Mouse (Mus musculus) CD4-positive, CD25-positive, alpha-beta regulatory T cell, adult 2 months (primary cell): ENCODE results near the gene Fam168a.

Experiments
- DNase-seq: peaks from one replicate; pipeline ENCODE4 v3.0.0-alpha.2; 2012; ENCODE audit warnings: low read depth, low spot score

The Fam168a gene

DNA sequence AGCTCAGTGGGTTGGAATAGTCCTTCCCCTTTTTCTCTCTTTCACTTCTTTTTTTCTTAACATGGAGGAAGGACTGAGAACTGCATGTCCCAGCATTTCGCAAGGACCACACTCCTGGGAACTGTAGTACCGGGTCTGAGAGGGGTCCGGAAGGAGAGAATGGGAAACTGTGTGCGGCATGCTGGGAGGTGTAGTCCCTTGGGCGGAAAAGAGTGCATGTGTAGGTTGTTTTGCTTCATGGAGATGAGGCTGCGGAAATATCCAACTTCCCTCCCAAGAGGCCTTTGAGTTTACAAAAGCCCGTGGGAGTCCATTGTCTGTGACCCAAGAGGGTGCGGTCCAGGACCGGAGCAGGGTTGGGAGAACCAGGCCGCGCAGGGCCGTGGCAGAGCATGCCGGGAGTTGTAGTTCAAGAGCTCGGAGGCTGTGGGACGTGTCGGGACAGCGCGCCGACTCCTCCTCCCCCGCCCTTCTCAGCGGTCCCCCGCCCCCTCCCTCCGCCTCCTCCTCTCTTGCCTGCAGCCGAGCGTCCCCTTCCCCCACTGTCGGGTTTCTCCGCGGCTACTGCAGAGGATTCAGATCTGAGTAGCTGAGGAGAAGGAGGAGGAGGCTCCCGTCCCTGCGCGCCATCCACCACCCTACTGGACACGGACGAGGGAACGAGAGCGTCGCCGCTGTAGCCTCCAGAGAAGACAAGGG lies at the start of gene Fam168a:
Gene Fam168a (plus strand): TSS at position 493 of the 699 bp plus-strand sequence.
- peak; percentile 95 for DNase-seq

DNA sequence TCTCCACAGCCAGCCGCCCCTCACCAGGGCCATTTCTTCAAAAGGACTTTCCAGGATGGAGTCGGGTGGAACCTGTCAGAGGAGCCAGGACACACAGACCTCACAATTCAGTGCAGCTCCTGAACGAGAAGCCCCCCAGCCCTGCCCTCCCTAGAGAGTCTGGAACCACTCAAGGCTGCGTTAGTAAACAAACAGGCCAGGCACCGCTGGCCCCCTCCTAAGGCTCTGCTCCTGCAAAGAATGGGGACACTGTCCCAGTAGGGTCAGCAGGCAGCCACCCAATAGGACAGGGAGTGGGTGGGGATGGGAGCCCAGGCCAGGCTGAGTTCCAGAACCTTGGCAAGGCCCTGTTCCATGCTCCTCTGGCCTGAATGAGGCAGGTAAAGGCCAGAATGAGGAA lies 49.7 kb upstream of the Fam168a start:
- no peak for DNase-seq

DNA sequence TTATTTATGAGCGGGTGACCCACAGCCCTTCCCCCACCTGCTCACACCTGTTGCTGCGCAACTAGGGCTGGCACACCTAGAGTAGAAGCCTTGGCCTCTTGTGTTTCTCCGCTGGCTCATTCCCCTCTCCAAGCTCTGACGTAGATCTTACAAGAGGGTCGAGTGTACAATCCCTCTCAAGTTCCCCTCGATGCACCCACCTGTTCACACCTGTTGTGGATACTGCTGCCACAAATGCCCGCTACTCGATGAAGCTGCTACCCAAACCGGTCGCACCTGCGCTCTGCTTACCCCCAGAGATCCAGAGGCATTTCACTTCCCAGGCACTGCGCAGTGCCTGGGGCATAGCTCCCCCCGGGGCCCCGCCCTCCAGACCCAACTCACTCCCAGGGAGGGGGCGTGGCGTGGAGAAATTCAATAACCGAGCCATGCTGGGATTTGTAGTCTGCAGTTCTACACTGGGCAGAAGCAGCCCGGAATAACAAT lies 48.3 kb upstream of the Fam168a start:
- DNase-seq: no peak

DNA sequence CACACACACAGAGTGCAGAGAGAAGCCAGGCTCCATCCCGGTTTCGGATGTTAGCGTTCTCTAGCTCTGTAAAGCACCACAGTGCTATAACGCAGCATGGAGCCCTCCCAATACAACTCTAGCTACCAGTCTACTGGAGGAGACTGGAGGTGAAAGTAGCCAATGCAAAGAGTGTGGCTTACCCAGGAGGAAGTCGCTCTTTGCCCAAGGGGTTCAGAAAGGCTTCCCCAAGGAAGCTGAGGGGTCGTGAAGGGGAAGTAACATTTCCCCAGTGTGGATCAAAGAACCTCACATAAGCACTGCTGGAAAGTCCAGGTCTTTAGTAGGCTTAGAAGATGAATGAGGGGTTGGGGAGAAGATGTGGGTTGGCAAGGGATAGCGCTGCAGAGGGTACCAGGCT lies 45.2 kb upstream of the Fam168a start:
- DNase-seq: no peak

DNA sequence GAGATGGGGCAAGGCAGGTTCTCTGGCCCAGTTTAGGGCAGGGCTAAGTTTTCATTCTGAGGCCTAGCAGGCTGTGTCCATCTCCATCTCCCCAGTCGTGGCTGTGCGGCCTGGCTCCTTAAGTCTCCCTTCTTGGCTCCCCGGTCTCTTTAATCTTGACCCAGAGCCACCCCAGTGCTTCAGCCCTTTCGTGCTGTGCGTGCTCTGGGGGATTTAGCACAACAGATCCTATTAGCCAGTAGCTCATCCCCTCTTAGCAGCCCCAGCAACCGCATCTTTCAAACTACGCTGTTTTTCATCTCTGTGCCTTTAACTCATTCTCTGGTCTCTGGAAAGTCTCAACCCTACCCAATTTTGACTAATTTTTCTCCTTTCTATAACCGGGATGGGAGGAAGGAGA lies 44.2 kb upstream of the Fam168a start, which contains the start of gene Plekhb1:
Gene Plekhb1 (minus strand): TSS at position 184 of the 400 bp plus-strand sequence.
- DNase-seq: no peak

DNA sequence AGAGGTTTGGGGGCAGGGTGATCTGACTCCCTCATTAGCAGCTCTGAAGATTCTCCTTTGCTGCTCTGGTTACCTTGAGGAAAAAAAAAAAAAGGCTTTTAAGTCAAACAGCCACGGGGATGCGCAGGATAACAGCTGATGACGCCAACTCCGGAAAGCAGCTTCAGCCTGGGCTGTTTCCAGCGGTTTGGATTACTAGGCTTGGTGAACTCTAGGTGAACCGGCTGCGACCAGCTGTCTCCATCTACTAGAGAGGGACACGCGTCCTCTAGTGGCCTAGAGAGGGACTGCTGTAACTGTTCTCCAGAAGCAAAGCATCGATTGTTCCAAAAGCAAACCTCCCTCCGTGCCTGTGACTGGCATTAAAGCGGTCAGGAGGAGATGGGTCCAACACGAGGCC lies 43.2 kb upstream of the Fam168a start:
- DNase-seq: peak; percentile 88

DNA sequence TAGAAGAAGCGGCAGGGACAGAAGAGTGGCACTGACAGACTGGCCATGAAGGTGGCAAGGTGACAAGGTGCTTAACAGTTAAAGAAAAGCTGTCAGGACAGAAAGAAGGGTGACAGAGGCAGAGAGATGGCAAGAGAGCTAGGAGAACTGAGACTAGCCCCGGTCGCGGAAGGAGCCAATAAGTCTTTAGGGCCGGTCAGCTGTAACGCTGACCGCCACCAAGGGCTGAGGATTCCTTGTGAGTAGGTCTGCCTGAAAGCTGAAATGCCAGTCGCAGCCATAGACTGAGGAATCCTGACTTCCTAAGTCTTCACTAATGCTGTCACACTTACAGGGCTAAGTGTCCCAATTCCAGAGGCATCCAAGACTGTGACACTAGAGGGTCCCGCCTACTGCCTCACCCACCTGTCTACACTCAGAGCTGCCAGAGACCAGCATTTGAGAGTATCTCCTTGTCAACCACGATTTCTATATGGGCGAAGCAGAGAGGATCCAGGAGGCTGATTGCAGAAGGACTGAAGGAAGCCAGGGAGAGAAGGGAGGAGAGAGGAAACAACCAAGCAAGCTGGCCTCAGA lies 42.6 kb upstream of the Fam168a start:
- DNase-seq: no peak

DNA sequence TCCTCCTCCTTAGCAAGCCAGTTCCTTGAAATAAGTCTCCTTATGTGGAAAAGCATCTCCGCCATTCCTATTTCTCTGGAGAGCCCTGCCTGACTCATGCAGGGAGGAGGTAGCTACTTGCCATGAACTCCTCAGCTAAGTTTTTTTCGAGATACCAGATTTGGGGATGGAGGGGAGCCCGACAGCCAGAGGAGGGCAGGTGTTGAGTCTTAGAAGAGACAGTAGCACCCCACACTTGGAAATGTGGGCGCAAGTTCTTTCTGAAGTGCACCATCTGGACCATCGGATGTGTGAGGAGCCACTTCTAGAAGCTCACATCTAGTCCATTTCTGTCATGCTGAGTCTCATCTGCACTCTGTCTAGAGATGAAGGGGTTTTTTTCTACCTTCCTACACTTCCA lies 35.8 kb upstream of the Fam168a start:
- no peak for DNase-seq

DNA sequence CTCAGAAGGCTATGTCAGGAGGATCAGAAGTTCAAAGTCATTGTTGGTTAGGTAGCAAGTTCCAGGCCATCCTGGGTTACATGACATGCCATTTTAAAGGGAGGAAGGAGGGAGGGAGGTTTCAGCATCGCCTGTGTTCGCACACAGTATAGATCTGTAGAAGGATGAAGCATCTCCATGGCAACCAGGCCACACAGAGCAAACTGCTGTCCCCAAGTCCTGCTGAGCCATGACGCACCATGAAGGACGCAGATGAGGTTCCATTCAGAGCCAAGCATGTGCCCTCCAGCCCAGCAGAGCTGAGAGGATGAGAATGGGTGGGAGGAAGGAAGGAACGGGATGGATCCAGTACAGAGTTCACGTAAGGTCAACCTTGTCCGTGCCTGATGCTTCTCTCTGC lies 33.0 kb upstream of the Fam168a start:
- DNase-seq: no peak

DNA sequence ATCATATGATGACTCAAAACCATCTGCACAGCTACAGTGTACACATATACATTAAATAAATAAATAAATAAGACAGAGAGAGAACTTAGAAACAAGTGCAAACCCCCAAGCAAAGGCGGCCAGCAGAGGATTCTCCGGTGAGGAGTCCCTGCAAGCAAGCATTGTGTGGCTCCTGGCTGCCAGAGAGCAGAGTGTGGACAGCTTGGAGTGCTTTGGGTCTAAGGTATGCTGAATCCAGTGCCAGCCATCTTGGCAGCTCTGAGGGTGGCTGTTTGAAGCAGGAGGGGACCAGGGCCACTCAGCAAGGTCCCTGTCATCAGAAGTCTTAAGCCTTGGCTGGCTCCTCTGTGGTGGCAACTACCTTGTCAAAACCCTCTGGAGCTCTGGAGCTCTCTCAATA lies 31.5 kb upstream of the Fam168a start:
- DNase-seq: no peak

DNA sequence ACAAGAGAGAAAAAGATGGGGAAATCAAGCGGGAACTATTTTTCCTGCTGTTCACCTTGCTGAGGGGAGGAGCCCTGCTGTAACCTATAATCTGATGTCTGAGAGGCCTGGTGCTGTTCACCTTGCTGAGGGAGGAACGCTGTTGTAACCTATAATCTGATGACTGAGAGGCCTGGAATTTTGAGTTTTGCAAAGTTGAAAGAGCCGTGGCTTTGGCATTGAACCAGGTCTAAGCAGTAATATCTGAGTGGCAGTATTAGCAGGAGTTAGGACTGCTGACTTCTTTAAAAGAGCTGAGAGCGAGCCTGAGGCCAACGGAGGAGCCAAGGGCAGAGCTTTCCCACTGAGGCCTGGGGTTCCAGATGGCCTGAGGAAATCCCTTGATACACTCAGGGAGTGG lies 28.4 kb upstream of the Fam168a start:
- DNase-seq: no peak

DNA sequence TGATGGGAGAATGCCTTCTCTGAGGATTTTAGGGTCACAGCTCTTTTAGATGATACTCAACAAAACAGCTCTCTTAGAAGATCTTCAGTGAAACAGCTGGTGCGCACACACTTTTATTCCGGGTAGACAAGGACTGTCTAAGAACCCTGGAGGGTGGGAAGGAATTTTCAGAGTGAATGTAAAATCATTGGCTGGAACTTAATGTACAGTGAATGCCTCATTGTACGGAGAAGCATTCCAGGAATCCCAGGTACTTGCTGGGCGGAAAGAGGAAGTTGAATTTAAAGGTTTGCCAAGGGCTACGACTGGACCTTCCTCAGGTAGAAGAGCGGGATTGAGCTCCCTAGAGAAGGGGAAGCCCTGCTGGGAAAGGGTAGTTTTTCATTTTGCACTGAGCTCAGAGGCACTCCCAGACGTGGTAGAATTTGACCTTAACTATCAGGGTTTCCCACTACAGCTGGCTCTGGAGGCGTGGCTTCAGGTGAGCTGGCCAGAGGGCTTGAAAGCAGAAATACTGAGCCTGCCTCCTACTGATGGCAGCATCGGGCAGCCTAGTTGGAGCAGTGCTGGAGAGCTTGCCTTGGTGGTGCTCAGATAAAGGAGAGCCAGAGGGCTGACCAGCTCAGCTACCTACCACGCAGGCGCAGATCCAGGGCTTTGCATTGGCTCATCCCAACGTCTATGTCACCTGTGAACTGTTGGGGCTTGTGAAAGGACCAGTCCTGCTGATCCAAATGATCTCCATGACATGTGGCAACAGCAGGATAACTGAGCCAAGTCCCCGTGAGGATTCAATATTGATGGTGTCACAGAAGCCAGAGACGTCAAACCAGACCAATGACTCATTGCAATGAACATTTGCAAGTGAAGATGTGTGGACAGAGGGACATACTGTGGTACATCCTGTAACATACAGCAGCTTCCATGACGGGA lies 27.2 kb upstream of the Fam168a start:
- no peak for DNase-seq

DNA sequence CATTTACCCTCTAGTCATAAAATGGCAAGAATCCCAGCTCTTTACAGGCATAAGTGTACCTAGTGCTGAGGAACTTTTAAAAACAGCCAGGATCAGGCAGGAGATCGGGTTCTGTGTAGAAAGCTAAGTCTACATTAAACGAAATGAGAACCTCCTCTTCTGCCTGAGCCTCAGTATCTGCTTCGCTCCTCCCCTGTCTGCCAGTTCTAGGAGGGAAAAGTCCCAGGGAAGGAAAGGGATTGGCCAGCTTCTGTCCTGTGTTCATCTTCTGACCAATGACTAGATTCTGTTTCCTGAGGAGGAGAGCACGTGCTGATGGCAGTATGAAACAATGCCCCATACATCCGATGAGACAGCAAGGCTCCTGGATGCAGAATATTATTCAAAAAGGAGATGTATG lies 25.3 kb upstream of the Fam168a start:
- DNase-seq: no peak

DNA sequence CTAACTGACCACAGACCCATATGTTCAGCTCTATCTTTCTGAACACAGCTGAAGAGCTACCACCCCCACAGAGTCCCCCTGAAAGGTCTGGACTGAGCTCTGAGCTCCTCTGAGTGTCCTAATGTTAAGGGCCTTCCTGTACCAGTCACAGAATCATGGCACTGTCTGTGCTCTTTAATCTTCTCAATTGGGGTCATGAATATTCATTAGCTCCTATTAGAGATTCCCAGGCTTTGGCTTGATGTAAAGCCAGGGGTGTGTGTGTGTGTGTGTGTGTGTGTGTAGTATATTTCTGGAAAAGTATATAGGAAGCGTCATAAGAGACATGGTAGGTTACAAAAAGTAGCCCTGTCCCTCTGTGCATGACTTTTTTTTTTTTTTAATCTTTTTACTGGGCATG lies 23.2 kb upstream of the Fam168a start:
- no peak for DNase-seq

DNA sequence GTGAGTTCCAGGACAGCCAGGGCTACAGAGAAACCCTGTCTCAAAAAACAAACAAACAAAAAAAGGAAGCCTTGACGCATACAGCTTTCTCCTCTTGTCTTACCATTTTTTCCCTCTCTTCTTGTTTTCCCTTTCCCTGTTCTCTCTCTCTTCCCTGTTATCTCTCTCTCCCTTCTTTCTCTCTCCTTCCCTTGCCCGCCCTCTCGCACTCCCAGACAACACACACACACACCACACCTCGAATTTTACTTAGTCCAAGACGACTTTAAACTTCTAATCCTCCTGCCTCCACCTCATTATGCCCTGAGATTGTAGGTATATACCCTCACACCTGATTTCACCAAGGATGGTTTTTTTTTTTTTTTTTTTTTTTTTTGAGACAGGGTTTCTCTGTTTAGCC lies 22.4 kb upstream of the Fam168a start:
- no peak for DNase-seq

DNA sequence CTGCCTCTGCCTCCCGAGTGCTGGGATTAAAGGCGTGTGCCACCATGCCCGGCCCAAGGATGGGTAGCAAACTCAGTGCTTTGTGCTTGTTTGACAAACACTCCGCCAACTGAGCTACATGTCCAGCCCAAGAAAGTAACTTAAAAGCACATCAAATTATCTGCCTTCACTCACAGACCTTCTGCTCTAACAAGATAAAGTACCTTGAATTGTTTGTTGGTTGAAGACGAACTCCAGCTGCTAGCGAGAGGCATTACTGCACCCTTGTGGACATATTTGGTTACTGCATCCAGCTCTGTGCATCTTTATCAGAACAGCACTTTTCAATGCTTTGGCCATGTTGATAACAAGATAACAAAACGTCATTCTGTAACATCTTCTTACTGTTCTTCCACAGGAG lies 21.9 kb upstream of the Fam168a start:
- peak; percentile 81 for DNase-seq

DNA sequence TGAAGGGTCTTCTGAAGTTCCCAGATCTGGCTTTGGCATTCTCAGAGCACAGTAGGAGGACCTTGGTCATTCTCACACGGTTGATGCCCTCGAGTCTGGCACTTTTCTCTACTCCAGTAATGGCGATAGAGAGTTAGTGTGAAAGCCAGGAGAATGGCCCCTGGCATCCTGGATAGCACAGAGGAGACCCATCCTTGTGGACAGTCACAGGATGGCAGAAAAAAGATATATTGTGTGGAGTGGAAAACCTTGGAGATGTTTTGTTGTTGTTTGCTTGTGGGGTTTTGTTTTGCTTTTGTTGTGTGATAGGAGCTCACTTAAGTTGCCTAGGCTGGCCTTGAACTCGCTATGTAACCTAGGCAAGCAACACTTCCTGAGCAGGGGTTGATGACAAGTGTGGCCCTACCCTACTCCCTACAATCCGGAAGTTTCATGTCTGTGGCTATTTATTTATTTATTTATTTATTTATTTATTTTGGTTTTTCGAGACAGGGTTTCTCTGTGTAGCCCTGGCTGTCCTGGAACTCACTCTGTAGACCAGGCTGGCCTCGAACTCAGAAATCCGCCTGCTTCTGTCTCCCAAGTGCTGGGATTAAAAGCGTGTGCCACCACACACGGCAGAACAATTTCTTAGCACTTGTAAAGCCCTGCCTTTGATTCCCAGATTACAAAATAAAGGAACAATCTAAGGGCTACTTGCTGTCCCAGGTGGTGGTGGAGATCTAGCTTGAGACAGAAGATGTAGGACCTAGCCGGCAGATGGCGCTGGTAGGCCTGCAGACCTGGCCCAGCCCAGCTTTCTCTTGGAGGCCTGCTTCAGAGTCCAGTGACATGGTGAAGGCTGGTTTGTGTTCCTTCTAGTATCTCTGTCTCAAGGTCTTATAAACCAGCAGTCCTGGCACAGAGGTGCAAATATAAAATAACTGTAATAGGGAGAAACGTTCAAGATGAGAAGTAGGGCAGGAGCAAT lies 21.1 kb upstream of the Fam168a start:
- peak; percentile 86 for DNase-seq

DNA sequence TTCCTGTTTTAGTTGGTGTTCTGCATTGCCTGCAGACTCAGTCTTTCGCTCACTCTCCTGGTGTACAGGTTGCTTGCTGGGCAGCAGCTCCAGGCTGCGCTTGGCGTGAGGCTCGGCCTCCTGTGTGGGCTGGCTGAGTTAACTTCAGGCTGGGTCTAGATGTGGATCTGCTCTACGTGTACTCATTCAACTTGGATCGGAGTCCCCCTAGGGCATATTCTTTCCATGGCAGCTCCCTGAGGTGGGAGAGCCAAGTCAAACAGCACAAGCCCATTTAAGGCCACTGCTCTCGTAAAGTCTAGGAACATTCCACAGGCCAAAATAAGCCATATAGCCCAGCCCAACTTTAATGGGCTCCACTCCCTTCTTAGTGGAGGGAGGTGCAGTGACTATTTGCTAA lies 18.0 kb upstream of the Fam168a start:
- DNase-seq: no peak

DNA sequence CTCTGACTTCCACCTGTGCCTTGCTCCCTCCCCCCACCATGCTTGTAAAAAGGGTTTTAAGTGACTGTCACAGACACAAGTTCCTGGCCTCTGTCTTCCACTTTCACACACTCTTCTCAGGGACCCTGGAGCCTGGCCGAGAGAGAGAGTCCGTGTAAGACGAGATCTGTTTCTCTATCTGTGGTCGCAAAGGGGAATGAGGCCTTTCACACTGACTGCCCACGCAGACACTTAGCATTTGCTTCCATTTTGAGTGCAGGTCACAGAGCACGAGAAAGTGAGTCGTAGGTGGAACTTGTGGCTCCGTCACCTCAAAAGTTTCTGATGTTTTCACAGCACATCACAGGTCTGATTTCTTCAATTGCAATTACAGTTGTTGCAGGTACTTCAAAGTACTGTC lies 13.2 kb upstream of the Fam168a start:
- DNase-seq: peak; percentile 46

DNA sequence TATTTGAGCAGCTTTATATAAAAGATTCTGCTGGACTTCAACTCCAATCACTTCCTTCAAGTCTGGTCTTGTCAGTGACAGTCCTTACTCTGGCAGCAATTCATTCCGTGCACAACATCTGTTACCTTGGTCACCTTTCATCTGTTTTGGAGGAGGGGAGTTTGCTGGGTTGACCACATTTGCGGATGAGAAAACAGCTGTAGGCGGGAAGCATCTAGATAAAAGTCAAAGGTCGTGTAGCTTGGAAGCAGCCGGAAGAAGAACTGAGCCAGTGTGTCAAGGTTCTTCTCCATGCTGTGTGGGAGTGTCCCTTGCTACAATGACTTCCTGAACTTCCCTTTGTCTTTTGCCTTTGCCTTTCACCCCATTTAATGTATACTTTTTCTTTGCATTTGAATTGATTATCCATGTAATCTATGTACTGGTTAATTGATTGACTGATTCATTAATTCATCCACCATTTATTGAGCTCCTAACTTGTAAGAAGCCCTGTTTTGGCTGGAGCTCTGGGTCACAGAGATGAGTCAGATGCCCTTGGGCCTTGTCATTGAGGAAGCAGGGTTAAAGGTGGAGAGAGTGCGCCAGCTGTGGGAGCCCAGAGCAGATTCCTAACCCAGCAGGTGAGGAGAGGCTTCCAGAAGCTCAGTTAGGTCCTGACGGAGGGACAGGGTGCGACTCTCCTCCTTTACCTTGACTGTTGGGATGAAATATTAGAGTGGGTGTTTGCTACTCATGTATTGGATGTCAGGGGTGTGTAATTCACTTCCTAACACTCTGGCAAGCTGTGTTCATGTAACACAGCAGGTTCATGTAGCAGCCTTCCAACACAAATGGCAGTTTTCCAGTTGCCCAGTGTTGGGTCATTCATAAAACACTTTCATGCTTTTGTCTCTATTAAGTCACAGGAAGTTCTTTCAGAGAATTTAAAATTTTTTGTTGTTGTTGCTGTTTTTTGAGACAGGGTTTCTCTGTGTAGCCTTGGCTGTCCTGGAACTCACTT lies 6.4 kb upstream of the Fam168a start:
- peak; percentile 57 for DNase-seq
